Mouse (Mus musculus) heart, embryonic 14.5 days (tissue): ENCODE data around the gene Grk5. TPM values are rescaled to one million over a fixed set of nuclear protein-coding genes. Genes with fewer than 3 reads are reported as not detected.

Source experiments
- ATAC-seq: fragments of 200-750 bp; cut with Nextera tagmentation; 2 replicates; pipeline ENCODE4 v1.8.0; 2017; ENCODE audit warnings: low read depth, moderate TSS enrichment; ENCODE audit not compliant: insufficient number of reproducible peaks, insufficient read depth, low FRiP score
- H3K27ac ChIP-seq, 2 experiments: fragments of 200-500 bp in 1 of 2; fragments of 300-500 bp in 1 of 2; sonication (generic) in 1 of 2; replicated peaks in 1 of 2; 2 replicates each; pipeline ENCODE4 v1.5.1; 2012 to 2014; ENCODE audit warnings: low read depth in 2 of 2, low read length in 2 of 2, control low read depth in 1 of 2, mild to moderate bottlenecking in 1 of 2, mixed read lengths in 1 of 2; ENCODE audit not compliant: control insufficient read depth in 1 of 2, insufficient read depth in 1 of 2
- H3K27me3 ChIP-seq: fragments of 300-500 bp; sonication (generic); 2 replicates; pipeline ENCODE4 v1.6.1; 2014; ENCODE audit warnings: mild to moderate bottlenecking, low read length, control low read depth; ENCODE audit not compliant: control insufficient read depth, insufficient read depth
- H3K36me3 ChIP-seq: fragments of 300-500 bp; sonication (generic); 2 replicates; pipeline ENCODE4 v1.6.1; 2014; ENCODE audit warnings: mild to moderate bottlenecking, control low read depth, low read length, mixed read lengths; ENCODE audit not compliant: control insufficient read depth, insufficient read depth
- H3K4me1 ChIP-seq, 2 experiments: fragments of 200-500 bp in 1 of 2; fragments of 300-500 bp in 1 of 2; sonication (generic) in 1 of 2; 2 replicates each; pipeline ENCODE4 v1.6.1; 2012 to 2014; ENCODE audit warnings: low read length in 2 of 2, control low read depth in 1 of 2, mixed read lengths in 1 of 2; ENCODE audit not compliant: control insufficient read depth in 2 of 2, insufficient read depth in 2 of 2
- H3K4me2 ChIP-seq: fragments of 300-500 bp; sonication (generic); 2 replicates; pipeline ENCODE4 v1.6.1; 2014; ENCODE audit warnings: mild to moderate bottlenecking, low read length
- H3K4me3 ChIP-seq, 2 experiments: fragments of 200-500 bp in 1 of 2; fragments of 300-500 bp in 1 of 2; sonication (generic) in 1 of 2; 2 replicates each; pipeline ENCODE4 v1.5.1; 2012 to 2014; ENCODE audit warnings: low read length in 2 of 2, mild to moderate bottlenecking in 2 of 2, control low read depth in 1 of 2, low read depth in 1 of 2, moderate library complexity in 1 of 2; ENCODE audit not compliant: control insufficient read depth in 1 of 2, insufficient read depth in 1 of 2
- H3K9ac ChIP-seq: fragments of 300-500 bp; sonication (generic); 2 replicates; pipeline ENCODE4 v1.6.1; 2014; ENCODE audit warnings: mild to moderate bottlenecking, low read length
- H3K9me3 ChIP-seq: fragments of 300-500 bp; sonication (generic); 2 replicates; pipeline ENCODE4 v1.6.1; 2016; ENCODE audit warnings: low read length, control low read depth; ENCODE audit not compliant: control insufficient read depth
- WGBS: fragments of 180-500 bp; shearing (Covaris S2); extraction: QIAGEN DNeasy Blood & Tissue Kit; methylation state at CpG from one replicate; pipeline ENCODE4 v1.1.7; 2014; 5-methylcytosine and 5-hydroxymethylcytosine counted together
- polyA plus RNA-seq: library from polyadenylated mRNA; unstranded; fragments of >200 nt; fragmentation: Nextera tagmentation; extraction: Ambion mirVana; gene quantifications from 2 replicates; pipeline ENCODE4 v1.2.1, GENCODE M21; 2014

Gene Grk5
- polyA plus RNA-seq, 1 experiment from 2014 or later = 4.5 TPM

DNA sequence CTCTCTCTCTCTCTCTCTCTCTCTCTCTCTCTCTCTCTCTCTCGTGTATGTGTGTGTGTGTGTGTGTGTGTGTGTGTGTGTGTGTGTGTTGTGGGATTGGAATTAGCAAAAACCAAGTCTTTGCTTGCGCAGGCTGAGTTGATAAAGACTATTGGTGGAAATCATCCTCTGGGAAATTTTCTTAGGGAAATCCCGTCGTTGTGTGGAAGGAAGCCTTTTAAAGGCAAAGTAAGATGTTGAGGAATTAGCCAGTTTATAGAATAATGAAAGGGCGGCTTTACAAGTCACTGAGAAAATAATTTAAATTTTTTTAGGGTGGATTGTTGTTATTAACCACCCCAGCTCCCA, 1.5 kb downstream of the Grk5 start:
- Histone ChIP-seq H3K27ac (peak overlapping the region; percentile 16 to 97; a peak in 2 of 4 replicates), H3K36me3 (no peaks in the 10 kb centered on the region), H3K4me3 (peak overlapping the region; percentile 69 to 88), H3K27me3 (no peaks in the 10 kb centered on the region), H3K4me1 (peaks cover 3 to 38% of the 10 kb centered on the region in 2 experiments), H3K4me2 (peak overlapping the region; percentile 82), H3K9ac (peak overlapping the region; percentile 93), H3K9me3 (no peaks in the 10 kb centered on the region)
- no peak for ATAC-seq
- WGBS = 5% methylated on average over 4 of the region's 5 CpGs

DNA sequence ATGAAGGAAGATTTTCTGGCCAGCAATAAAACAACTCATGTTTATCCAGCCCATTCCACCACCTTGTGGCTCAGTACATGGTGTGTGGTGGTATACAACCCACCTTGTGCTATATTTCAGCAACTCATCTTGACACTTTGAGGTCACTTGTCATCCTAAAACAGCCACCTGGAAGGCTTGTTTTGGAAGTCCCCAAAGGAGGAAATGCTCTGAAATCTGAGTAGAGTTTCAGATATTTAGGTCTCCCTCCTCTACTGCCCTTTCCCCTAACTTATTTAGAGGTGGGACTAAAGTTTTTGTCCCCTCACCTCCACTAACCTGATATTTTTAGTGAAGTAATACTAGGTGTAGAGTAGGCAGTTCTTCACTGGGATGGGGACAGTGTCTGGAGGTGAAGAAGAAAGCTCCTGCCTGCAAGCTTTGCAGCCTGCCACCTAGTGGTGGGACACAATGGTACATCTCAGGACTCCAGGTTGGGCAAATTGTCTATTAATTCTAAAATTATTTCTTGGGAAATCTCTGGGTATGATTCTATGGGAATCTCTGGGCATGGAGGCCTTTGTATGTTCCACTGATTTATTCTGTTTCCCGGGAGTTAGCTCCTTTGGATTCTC, 2.5 kb downstream of the Grk5 start:
- 22% methylated on average over 1 of the region's 1 CpGs for WGBS
- Histone ChIP-seq H3K9ac (peak overlapping the region; percentile 66), H3K27me3 (no peaks in the 10 kb centered on the region)

DNA sequence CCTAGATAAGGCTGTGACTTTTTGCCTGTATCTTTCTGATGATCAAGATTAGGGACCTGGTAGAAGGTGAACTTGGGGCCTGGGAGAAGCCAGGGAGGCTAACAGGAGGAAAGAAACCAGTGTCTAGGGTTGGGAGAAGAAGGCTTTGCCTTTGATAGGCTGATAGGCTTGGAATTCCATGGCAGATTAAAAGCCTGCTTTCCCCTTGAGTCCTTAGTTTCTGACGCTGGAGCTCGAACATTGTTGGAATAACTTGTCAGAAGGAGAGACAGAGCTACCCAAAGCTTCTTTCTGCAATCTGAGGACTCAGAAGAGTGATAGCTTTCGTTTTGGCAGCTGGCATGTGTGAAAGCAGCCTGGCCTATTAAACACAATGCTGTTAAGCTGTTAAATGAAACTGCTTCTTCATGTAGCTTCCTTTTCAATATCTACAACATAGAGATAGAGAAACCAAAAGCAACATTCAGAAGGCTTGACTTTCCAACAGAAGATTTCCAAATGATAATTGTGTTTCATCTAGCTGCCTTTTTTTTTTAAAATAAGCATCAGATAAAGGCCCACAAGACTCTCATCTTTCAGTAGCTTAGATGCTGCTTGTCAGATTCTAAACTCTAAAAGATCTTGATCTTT, 5.8 kb downstream of the Grk5 start:
- peak overlapping the region; percentile 50 for H3K9ac ChIP-seq
- H3K4me3 ChIP-seq = no peak overlapping the region

More for the DNA sequence above, 2.5 kb downstream of the Grk5 start:
- Histone ChIP-seq H3K4me2 (peak overlapping the region; percentile 82), H3K4me1 (peaks cover 3 to 38% of the 10 kb centered on the region in 2 experiments), H3K27ac (no peak overlapping the region), H3K9me3 (no peaks in the 10 kb centered on the region), H3K36me3 (no peaks in the 10 kb centered on the region), H3K4me3 (peak overlapping the region; percentile 9 to 88; a peak in 3 of 4 replicates)
- no peak for ATAC-seq

DNA sequence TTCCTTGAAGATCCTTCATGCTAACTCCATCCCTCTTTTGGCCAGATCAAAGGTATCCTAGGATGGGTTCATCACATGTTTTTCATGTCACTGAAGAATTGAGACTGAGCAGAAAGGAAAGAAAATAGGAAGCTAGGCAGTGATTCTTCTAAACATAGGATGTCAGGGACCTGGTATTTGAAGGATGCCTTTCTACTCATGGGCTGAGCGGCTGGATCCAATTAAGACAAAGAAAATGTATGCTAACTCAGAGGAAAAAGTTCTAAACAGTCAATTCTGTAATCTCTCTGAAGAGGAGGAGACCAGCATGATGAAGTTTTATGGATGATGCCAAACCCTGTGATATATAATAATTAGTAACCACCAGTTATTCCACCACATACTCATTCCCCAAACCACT, 13.6 kb downstream of the Grk5 start:
- Histone ChIP-seq H3K4me1 (peaks cover 4 to 13% of the 10 kb centered on the region in 2 experiments), H3K9me3 (no peaks in the 10 kb centered on the region), H3K27me3 (no peaks in the 10 kb centered on the region), H3K9ac (no peak overlapping the region), H3K4me2 (no peak overlapping the region), H3K4me3 (no peak overlapping the region), H3K27ac (no peak overlapping the region), H3K36me3 (no peaks in the 10 kb centered on the region)
- no peak for ATAC-seq
- WGBS = 82% methylated on average over 1 of the region's 1 CpGs

More for the DNA sequence above, 5.8 kb downstream of the Grk5 start:
- no peaks in the 10 kb centered on the region for H3K36me3 ChIP-seq
- H3K9me3 ChIP-seq = no peaks in the 10 kb centered on the region
- WGBS = 2% methylated on average over 3 of the region's 3 CpGs
- no peaks in the 10 kb centered on the region for H3K27me3 ChIP-seq
- peak overlapping the region; percentile 46 for H3K4me2 ChIP-seq
- no peak for ATAC-seq
- H3K27ac ChIP-seq = peak overlapping the region; percentile 3 to 56
- H3K4me1 ChIP-seq = peaks cover 3 to 31% of the 10 kb centered on the region in 2 experiments

DNA sequence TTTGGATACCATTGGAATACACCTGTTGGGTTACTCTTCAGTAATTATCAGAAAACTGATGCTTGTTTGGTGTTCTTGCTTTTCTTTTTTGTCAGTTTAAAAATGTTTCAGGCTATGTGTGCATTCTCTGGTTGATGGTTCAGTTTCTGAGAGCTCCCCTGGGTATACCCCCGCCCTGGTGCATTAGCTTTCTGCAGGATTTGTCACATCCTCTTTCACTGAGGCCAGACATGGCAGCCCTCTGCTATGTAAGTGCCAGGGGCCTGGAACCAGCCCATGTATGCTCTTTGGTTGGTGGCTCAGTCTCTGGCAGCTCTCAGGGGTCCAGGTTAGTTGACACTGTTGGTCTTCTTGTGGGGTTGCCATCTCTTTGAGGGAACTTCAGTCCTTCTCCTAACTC, 14.4 kb downstream of the Grk5 start:
- no peak overlapping the region for H3K9ac ChIP-seq
- H3K4me2 ChIP-seq = no peak overlapping the region
- 93% methylated on average over 1 of the region's 1 CpGs for WGBS
- ATAC-seq = no peak
- no peaks in the 10 kb centered on the region for H3K36me3 ChIP-seq
- H3K4me1 ChIP-seq = peaks cover 4 to 13% of the 10 kb centered on the region in 2 experiments
- H3K27ac ChIP-seq = no peak overlapping the region
- no peak overlapping the region for H3K4me3 ChIP-seq
- no peaks in the 10 kb centered on the region for H3K27me3 ChIP-seq
- H3K9me3 ChIP-seq = no peaks in the 10 kb centered on the region

DNA sequence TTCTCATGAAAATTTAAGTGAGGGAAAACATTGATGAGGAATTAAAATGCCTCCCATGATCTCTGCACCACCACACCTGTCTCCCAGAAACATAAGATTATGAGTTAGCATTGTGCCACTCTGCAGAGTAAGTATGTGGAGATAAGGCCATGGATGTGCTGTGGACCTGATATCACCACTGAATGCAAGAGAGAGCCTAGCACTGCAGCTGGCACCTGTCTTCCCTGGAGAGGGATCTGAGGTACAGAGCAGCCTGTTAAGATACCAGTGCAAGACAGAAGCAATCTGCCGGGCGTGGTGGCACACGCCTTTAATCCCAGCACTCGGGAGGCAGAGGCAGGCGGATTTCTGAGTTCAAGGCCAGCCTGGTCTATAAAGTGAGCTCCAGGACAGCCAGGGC, 15.9 kb downstream of the Grk5 start:
- H3K9me3 ChIP-seq = no peaks in the 10 kb centered on the region
- H3K27me3 ChIP-seq = no peaks in the 10 kb centered on the region
- H3K4me1 ChIP-seq = peaks cover 4 to 13% of the 10 kb centered on the region in 2 experiments
- 92% methylated on average over 5 of the region's 5 CpGs for WGBS
- no peak overlapping the region for H3K27ac ChIP-seq
- no peak overlapping the region for H3K9ac ChIP-seq
- no peak overlapping the region for H3K4me3 ChIP-seq
- ATAC-seq = no peak
- H3K36me3 ChIP-seq = no peaks in the 10 kb centered on the region
- H3K4me2 ChIP-seq = no peak overlapping the region

DNA sequence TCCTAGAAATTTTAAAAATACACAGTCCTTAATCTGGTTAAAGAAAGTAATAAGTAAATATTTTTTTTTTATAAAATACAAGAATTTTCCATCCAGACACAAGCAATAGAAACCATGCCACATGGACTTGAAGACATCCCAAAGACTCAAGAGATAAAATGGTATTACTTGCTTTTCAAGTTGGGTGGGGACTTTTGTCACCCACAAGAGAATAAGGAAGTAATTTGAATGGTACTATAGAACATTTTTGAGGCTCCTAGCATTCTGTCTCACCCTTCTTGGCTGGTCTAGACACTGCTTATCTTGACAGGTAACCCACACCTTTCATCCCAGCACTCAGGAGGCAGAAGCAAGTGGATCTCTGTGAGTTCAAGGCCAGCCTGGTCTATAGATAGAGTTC, 20.8 kb downstream of the Grk5 start:
- Histone ChIP-seq H3K4me3 (no peak overlapping the region), H3K9me3 (no peaks in the 10 kb centered on the region), H3K36me3 (no peaks in the 10 kb centered on the region), H3K4me1 (peaks cover 2 to 24% of the 10 kb centered on the region in 2 experiments), H3K9ac (no peak overlapping the region), H3K4me2 (no peak overlapping the region), H3K27ac (no peak overlapping the region), H3K27me3 (no peaks in the 10 kb centered on the region)
- no peak for ATAC-seq

DNA sequence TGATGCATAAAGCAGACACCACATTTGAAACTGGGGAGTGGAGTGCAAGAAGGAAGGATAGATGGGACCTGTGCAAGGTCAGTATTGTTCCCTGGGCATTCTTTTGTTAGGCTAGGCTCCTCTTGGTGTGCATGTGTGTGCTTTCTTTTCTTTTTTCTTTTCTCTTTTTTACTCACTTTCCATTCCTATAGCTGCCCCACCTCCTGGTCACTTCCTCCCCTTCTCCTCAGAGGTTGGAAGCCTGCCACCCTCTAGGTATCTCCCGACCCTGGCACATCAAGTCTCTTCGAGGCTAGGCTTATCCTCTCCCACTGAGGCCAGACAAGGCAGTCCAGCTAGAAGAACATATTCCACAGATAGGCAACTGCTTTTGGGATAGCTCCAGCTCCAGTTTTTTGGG, 22.1 kb downstream of the Grk5 start:
- Histone ChIP-seq H3K4me3 (no peak overlapping the region), H3K27ac (no peak overlapping the region), H3K4me1 (peaks cover 4 to 34% of the 10 kb centered on the region in 2 experiments), H3K27me3 (no peaks in the 10 kb centered on the region), H3K36me3 (no peaks in the 10 kb centered on the region), H3K4me2 (no peak overlapping the region), H3K9ac (no peak overlapping the region), H3K9me3 (no peaks in the 10 kb centered on the region)
- no peak for ATAC-seq
- WGBS = 30% methylated on average over 2 of the region's 2 CpGs
